Mouse (Mus musculus) CD4-positive, CD25-positive, alpha-beta regulatory T cell, adult 4 months (primary cell): ENCODE measurements around the gene Oxsr1. TPM values are rescaled to one million over a fixed set of nuclear protein-coding genes. Genes with fewer than 3 reads are reported as not detected.
"Not testable (repeated sequence)": the region's sequence is repeated elsewhere in the genome, so short reads cannot be mapped to it uniquely, and the experiment has no call there.

Experiments used
- ATAC-seq: one replicate; pipeline ENCODE4 v1.8.0; 2017
- polyA plus RNA-seq, 2 experiments: library from polyadenylated mRNA; unstranded; fragments of 100-300 nt; shearing (Covaris generic); gene quantifications; one replicate each; pipeline ENCODE4 v1.2.1; 2017

Gene Oxsr1
- polyA plus RNA-seq, 2 experiments from 2014 or later = 7.6 to 8.0 TPM

GRCm38 (mm10) chr9:119337842-119338241 lies 15.6 kb upstream of the Oxsr1 start:
- no peak for ATAC-seq

DNA sequence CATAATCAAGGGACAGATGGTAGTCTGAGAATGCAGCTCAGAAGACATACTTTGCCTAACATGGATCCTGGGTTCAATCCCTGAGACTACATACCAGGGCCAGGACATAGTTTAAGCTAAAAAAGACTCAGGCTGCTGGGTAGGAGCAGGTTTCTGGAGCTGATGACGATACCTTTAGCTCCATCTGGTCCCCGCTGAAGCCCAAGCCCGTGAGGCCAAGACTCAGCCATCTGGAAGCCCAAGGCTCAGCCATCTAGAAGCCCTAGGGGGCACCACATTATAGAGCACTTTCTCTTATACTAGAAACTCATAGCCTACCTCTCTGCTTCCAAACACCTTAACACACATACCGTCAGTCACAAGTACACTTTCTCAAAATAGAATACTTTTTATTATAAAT lies 13.3 kb upstream of the Oxsr1 start:
- ATAC-seq = no peak

DNA sequence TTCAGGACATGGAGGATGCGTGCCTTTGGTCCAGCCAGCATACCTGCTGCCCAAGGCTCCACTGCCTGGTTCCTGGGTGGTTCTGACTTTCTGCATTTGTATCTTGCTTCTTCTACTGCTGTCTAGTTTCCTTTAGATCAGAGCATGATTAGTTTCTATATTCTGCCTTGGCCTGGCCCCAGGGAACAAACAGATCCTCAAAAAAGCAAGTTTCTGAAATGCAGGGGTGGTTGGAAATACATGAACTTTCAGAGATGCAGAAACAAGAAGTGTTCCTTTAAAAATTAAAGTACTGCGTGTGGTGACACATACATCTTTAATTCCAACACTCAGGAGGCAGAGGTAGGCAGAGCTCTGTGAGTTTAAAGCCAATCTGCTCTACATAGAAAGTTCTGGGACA lies 12.6 kb upstream of the Oxsr1 start:
- ATAC-seq = no peak

GRCm38 (mm10) chr9:119334324-119334723 lies 12.1 kb upstream of the Oxsr1 start:
- ATAC-seq = peak; percentile 69

- no peak for ATAC-seq
Measured at GRCm38 (mm10) chr9:119330186-119330963, 8.1 kb upstream of the Oxsr1 start.

- no peak for ATAC-seq
Measured at GRCm38 (mm10) chr9:119328488-119328887, 6.3 kb upstream of the Oxsr1 start.

DNA sequence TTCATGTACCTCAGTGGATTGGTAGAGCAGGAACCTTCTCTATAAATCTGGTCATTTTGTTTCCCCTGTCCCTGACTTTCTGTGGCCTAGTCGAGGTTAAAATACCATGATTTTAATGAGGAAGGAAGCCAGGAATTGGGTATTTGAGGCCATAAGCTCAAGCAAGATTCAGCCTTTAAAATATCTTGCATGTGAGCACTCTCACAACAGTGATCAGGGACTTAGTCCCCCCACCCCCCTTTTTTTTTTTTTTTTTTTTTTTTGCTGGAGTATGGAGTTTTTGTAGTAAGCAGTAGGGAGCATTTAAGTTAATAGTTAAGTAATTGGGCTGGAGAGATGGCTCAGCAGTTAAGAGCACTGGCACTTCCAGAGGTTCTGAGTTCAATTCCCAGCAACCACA lies 1.9 kb upstream of the Oxsr1 start:
- ATAC-seq = no peak

DNA sequence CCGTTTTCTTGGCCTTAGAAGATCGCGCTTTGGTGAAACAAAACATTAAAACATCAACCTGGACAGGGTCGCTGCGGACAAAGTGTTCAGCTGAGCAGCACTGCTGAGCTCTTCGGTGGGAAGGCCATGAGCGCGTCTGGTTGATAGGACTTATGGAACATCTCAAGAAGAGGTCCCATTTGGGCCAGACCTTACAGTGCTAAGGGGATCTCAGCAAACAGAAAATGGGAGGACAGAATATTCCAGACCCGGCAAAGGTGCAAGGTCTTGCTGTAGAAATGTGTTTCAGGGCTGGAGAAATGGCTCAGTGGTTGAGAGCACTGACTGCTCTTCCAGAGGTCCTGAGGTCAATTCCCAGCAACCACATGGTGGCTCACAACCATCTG lies 1.0 kb upstream of the Oxsr1 start:
- no peak for ATAC-seq

DNA sequence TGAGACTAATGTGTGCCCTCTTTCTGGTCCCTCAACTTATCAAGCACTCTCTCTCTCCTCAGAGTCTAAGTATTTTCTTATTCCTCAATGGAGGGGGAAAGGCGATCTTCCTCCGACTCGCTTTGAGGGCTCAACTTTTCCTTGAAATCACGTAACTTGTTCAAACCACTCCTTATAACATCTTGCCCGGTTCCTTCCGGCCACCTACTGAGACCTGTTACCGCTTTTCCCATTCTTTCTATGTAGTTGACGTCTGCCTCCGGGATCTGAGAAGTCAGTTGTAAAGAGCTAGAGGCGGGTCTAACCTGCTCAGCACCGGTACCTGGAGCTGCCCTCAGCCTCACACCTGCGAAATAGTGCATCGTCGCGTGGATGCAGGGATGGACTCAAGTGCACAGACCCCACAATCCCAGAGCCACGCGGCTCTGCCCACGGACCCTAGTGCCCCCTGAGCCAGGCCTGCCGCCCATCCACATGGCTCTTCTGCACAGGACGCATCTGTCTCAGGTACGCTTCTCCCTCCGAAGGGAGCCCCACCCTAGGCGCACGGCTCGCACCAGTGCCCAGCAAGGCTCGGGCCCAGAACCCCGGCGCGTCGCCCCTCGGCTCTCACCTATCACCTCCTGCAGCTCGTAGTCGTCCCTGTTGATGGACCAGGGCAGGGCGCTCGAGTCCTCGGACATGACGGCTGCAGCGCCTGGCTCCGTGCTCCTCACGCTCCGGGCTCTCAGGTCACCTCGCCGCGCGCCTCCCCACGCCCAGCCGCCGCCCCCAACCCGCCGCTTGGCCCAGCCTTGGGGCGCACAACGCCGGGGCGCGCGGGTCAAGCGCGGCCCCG lies 616 bp downstream of the Oxsr1 start:
- ATAC-seq = peak; percentile 0

- no peak for ATAC-seq
Measured at GRCm38 (mm10) chr9:119320946-119321345, 1.3 kb downstream of the Oxsr1 start.

DNA sequence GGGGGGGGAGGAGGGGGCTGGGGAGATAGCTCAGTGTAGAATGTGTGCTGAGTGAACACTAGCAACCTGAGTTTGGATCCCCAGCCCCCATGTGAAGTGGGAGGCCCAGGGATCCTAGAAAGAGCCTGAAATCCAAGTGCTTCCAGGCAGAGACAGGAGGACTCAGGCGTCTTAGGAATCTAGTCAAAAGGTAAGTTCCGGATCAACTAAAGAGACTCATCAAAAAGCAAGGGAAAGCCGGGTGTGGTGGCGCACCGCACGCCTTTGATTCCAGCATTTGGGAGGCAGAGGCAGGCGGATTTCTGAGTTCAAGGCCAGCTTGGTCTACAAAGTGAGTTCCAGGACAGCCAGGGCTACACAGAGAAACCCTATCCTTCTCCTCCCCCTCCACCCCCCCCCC lies 1.8 kb downstream of the Oxsr1 start:
- no peak for ATAC-seq

GRCm38 (mm10) chr9:119318891-119319290 lies 3.3 kb downstream of the Oxsr1 start:
- no peak for ATAC-seq

DNA sequence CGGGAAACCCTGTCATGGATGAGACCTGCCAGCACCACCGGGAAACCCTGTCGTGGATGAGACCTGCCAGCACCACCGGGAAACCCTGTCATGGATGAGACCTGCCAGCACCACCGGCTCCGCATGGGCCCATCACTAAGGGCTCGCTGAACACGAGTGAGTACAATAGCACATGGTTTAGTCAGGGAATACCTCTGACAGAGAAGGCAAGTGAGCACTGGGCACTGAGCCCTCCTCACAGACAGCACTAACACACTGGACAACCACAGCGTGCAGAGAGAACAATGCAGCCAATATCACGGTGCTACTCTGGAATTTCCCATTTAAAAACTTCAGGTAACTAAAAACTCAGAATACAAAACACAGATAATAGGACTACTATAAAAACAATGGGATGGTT lies 9.1 kb downstream of the Oxsr1 start:
- ATAC-seq = no peak

GRCm38 (mm10) chr9:119309067-119309466 lies 13.2 kb downstream of the Oxsr1 start:
- no peak for ATAC-seq

DNA sequence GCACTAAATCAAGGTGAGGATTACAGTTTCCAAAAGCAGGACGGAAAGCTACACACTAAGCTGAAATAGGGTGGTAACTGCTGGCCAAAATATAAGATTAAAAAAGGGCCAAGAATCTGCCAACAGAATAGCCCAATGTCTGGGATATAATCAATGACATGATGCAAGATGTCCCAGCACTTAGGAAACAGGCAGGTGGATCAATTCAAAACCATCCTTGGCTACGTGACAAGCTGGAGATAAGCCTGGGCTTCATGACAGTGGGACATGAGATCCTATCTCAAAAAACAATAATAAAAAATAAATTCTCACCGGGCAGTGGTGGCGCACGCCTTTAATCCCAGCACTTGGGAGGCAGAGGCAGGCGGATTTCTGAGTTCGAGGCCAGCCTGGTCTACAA lies 16.4 kb downstream of the Oxsr1 start:
- ATAC-seq = no peak

GRCm38 (mm10) chr9:119298563-119298962 lies 23.7 kb downstream of the Oxsr1 start:
- ATAC-seq = no peak

DNA sequence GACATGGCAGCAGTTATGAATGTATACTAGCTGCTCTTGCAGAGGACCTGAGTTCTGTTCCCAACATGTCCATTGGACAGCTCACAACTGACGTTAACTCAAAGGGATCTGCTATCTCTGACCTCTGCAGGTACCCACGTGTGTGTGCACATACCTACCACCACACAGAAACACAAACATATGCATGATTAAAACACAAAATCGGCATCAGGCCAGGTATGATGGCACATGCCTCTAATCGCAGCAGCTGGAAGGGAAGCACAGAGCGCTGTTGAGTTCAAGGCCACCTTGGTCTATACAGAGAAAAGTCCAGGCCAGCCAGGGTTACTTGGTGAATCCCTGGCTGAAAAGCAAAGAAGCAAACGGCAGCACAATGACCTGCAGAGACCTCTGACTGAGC lies 24.5 kb downstream of the Oxsr1 start:
- no peak for ATAC-seq

DNA sequence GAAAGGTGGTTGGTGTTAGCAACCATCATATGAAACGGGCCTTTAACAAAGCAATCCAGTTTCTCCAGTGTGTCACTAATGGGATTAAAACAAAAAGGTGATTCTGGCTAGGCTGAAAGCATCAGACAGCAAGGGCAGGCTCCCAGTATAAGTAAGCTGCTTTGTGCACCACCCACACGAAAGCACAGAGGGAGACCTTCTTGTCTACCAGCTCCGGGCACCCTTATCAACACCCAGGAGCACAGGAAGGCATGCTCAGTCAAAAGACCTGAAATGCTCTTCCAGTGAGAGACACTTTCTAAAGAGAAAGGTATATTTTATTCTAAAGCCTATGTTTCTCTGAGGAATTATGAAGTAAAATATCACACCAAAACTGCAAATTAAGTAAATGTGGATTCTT lies 31.4 kb downstream of the Oxsr1 start:
- no peak for ATAC-seq

DNA sequence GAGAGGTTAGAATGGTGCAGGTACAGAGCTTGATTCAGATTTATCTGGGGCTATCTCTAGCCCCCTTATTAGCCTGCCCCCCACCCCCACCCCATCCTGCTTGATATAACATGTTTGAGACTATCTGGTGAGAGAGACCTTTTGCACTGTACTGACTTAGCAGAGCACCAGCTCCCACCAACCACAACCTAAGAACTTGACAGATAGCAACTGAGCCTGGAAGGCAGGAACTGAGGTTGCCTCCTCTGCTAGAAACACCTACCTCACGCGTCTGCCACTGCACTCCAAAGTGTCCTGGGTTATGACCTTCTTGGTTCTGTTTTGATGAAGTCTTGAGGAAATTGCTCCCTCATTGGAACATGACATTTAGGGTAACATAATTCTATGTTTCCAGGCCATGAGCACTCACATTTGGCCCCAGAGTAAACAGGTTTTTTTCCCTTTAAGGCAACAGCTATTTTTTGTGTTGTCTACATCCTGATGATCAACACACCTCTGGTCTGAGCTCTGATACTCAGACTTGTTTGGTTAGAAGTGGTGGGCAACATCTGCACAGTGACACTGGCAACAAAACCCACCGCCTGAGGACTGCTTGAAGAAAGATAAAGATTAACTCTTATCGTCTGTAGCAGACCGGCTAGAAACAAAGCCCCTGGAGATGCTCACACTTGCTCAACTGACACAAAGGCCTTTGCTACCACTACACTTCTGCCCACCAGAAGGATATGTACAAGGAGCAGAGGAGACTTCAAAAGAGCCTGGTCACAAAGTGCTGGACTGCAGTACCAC lies 41.1 kb downstream of the Oxsr1 start:
- ATAC-seq = no peak

- ATAC-seq = no peak
Measured at GRCm38 (mm10) chr9:119278031-119278430, 44.2 kb downstream of the Oxsr1 start.

DNA sequence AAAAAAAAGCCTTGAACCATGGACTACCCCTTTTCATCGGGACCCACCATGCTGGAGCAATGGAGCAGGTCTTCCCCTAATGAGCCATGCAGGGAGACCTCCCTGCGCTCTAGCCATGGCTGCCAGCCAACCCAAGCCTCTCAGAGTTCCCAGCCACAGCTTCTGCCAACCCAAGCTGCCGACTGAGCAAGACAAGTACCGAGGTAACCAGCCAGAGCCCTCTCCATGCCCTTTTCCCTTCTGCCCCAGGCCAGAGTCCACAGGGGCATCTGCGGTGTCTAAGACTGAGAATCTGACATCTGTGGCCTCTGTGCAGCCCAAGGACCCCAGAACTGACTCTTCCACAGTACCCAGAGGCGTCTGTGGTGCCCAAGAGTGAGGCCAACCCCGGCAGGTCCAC lies 45.9 kb downstream of the Oxsr1 start:
- no peak for ATAC-seq

- ATAC-seq = not testable (repeated sequence)
Measured at GRCm38 (mm10) chr9:119274814-119275213, 47.4 kb downstream of the Oxsr1 start.

- ATAC-seq = no peak
Measured at GRCm38 (mm10) chr9:119271496-119271895, 50.7 kb downstream of the Oxsr1 start.
